Mouse (Mus musculus): Measurements from ENCODE around the gene Nfe2.
"Not testable (repeated sequence)": the region's sequence is repeated elsewhere in the genome, so short reads cannot be mapped to it uniquely, and the experiment has no call there.

Nfe2 gene

DNA sequence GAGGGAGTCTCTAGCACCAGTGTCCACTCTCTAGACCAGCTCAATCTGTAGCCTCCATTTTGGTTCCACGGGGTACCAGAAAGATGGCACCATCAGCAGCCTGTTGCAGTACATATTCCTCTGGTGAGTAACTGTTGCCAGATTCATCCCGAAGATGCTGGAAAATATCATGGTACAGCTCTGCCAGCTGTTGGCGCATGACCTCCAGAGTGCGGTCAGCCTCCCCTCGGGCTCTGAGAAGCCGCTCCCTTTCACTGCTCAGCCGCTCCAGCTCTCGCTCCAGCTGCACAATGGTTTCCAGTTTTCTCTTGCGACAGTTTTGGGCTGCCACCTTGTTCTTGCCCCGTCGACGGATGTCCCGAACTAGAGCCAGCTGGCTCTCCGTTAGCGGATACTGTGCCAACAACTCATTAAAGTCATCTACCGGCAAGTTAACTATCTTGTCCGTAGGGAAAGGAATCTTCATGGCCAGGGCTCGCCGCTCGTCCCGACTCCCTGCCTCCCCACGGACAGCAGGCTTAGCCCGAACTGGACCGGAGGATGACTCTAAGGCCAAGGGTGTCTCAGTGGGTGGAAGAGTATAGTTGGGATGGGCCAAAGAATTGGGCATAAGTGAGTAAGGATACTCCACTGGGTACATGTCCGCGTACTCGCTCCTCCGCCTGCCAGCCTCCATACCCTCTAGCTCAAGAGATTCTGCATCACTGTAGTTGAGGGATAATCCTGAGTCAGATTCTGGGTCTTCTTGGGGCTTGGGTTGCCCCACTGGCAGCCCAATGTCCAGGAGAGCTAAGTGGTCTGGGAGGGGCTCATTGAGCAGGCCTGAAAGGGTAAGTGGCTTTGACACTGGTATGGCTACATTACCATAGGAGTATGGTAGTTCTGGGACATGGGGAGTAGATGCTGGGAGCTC, 9.5 kb downstream of the Nfe2 start:
- DNase-seq: no peak

DNA sequence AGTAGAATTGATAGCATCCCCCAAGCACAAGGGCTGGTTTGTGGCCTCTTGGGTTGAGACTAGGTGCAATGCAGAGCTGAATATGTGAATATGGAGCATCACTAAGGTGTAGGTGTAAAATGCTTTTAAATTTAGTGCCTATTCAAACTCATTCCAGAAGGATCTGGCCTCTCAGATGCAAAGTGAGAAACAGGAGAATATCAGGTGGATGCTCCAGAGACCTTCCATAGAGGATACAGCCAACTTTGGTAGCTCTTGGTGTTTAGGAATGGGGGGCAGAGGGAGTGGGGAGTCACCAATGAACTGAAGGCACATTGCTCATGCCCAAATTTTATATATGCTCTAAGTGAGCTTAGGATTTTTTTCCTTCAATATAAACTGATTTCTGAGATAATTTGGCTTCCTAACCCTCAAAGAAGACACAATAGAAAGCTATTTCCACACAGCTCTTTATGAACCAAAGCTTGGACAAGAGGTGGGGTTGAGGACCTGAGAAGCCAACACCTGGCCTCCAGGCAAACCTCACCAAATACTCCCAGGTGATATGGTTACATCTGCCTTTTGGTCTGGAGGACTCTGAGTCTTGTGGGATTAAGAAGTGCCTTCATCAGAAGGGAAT, 10.3 kb downstream of the Nfe2 start:
- no peak for DNase-seq

DNA sequence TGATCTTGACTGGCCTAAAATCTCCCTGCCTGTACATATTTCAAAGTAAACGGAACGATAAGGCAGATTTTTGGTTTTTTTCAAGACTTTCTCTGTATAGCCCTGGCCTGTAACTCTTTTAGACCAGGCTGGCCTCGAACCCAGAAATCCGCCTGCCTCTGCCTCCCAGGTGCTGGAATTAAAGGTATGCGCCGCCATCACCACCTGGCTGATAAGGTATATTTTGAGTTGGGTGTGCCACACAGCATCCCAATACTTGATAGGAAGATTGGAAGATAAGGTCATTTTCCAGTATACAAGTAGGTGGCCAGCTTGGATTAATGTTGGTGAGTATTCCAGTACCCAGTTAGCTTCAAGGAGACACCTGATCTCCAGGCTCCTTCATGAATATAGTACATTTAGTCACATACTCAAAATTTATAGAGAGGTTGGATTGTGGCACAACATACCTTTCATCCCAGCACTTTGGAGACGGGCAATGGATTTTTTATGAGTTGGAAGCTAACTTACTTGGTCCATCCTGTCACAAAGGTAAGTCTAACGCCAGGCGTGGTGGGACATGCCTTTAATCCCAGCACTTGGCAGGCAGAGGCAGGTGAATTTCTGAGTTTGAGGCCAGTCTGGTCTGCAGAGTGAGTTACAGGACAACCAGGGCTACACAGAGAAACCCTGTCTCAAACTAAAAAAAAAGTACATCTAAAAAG, 11.0 kb downstream of the Nfe2 start:
- DNase-seq: no peak

DNA sequence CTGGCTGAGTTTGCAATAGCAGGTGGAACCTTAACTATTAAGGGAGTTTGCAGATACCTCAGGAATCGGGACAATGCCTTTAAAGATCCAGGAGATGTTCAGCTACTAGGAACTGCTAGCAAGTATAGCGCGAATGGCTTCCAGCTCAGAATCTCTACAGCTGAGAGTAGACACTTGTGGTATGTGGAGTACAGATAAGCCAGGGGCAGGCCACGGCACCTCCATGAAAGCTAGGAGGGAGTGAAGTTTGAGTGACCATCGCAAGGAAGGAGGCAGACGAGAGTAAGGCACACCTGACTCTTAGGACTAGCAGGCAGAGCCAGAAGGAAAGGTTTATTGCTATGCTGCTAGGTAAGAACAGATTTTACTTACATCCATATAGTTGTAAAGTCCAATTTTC, 12.6 kb downstream of the Nfe2 start:
- DNase-seq: no peak

DNA sequence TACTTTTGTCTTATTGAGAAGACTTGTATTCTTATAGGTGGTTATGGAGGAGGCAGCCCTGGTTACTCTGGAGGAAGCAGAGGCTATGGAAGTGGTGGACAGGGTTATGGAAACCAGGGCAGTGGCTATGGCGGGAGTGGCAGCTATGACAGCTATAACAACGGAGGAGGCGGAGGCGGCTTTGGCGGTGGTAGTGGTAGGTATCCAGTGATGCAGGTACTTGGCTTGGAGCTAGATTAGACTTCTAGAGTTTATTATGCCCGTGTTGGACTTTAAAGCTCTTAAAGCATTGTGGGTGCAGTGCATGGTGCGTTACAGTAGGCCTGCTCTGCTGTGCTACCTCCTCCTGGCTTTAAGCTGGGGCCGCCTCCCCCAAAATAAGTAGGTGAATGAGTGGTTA, 15.3 kb downstream of the Nfe2 start:
- DNase-seq: no peak

DNA sequence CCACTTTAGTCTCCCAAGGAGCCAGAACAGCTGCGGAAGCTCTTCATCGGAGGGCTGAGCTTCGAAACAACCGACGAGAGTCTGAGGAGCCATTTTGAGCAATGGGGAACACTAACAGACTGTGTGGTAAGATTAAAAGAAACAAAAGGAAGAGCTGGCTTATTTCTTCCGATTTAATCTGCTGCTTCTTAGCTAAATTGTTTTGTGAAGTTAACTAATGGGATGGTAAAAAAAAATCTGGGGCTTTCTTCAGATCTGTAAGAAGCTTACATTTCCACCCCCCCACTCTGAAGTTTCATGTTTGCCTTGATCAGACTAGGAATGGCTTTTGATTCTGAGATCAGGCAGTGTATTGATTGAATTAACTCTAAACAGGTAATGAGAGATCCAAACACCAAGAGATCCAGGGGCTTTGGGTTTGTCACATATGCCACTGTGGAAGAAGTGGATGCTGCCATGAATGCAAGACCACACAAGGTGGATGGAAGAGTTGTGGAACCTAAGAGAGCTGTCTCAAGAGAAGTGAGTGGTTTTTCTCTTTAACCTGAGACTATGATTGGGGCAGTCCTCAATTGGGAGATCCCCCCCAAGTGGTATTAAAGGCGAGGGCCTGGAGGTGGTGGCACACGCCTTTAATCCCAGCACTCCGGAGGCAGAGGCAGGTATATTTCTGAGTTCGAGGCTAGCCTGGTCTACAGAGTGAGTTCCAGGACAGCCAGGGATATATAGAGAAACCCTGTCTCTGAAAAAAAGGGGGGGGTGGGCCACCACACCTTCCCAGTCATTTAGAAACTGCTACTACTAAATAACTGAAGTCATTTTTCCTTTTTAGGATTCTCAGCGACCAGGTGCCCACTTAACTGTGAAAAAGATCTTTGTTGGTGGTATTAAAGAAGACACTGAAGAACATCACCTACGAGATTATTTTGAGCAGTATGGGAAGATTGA, 16.9 kb downstream of the Nfe2 start:
- DNase-seq: not testable (repeated sequence)

DNA sequence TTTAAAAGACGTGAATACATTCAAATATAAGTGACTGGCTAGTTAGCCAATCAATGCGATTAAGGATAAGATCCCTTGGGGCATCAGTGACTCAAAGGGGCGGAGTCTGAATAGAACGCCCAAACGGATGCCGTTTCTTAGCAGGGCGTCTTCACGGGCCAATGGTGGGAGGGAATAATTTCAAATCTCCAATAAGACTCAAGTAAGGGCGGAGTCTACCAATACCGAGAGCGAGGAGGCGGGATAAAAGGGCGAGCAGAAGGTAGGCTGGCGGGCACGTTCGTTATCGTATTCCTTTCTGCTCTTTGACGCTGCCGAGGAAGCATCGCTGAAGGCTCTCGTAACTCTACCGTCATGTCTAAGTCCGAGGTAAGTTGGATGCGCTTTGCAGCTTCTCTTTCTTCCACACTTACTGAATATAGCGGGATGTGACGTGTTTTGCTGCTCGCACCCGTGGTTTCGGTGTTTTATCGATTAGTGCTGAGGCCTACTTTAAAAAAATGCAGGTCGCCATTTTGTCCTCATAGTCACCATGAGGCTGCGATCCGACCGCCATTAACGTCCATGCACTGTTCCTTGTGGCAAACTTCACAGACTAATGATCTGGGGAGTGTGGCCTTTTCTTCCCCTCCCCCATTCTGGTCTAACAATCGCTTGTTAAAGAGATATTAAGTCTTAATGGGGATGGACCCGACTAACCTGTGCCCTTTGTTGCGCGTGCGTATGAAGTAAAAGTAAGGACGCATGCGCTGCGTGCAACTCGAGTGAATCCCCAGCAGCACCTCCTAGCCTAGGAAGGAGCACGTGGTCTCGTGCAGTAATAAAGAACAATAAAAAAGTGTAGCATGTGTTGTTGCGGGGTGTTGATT, 17.8 kb downstream of the Nfe2 start, which contains the start of gene Hnrnpa1:
Gene Hnrnpa1, plus strand, starts transcription at position 273 of the 869 bp plus-strand sequence.
- peak; percentile 99 for DNase-seq

DNA sequence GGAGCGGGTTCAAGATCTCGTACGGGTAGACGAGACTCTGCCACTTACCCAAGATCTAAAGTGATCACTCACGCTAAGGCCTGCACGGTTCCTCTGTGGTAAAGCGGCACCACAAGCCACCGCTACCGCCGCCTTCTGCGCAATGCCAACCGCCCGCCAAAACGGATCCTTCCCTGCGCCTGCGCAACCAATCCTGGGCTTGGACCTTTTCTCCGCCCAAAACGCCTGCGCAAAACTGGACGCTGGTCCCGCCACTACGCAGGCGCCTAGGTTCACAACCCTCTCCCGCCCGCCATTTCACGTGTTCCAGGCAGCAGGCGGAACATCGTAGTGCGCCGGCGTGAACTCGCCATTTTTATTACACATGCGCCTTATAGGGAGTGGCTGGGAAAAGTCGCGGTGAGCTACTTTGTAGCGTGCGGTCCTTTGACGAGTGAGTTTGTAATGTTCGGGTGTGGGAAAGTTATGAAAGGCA, 18.5 kb downstream of the Nfe2 start, which contains the start of gene Cbx5:
Gene Cbx5, minus strand, starts transcription at position 132 of the 475 bp plus-strand sequence.
- peak; percentile 99 for DNase-seq

DNA sequence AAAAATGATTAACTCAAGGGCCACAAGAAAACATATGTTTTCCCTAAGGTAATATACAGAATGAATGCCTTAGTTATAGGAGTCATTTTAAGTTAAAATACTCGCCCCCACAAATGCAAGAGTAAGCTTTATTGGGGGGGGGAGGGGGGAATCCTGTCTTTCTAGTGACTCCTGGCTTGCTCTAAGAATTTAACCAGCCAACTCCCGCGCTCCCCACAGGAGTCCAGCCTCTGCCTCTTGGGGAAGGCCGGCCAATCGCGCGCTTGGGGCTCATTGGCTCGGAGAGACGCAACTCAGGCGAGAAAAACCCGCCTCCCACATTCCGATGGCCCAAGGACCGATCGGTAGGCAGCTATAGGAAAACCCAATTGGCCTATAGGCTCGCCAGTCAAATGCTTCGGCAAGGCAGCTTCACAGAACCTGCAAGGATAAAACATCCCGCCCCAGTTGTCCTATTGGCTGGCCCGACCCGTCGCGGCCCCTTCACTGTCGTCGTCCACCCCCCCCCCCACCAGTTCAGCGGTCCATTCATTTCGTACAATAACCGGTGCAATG, 19.0 kb downstream of the Nfe2 start:
- peak; percentile 95 for DNase-seq

DNA sequence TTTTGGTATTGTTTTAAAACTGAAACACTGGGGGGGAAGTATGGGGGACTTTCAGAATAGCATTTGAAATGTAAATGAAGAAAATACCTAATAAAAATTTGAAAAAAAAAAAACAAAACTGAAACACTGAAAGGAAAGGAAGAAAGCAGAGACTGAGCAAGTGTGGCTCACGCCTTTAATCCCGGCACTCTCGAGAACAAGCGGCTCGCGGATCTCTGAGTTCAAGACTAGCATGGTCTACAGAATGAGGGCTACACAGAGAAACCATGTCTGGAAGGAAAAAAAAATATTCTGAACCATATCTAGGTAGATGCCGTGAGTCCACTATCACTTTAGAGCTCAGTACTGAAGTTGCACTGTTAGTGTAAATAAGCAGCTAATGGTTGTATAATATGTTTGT, 20.9 kb downstream of the Nfe2 start:
- DNase-seq: no peak

DNA sequence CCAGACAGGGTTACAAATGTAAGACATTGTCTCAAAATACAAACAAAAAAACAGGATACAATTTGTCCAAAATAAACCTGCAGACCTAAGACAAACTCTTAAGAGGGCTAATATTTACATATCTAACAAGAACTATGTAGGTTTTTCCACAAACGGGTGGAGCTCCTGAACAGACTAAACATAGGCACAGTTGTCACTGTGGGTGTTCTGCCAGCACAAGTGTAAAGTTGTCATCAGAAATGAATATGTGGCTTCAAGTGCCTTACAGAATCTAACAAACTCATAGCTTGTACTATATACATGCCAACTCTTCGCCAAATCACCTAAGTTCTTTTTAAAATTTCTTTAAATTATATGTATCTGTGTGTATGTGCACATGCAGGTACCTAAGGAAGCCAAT, 25.1 kb downstream of the Nfe2 start:
- no peak for DNase-seq

DNA sequence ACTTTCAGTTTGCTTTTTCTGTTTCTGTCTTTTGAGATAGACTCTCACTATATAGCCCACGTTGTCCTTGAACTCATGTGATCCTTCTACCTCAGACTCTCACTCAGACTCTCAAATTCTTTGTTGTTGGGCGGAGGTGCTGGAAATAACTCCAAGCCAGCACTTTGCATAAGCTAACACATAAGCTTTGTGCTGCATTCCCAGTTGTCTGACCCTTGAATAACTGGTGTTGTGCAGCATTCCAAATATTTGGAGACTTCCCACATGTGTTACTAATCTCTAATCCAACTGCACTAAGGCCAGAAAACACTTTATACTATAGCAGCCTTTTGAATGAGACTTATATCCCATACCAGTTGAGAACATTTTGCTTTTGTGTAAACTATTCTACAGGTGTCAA, 29.3 kb downstream of the Nfe2 start:
- no peak for DNase-seq

DNA sequence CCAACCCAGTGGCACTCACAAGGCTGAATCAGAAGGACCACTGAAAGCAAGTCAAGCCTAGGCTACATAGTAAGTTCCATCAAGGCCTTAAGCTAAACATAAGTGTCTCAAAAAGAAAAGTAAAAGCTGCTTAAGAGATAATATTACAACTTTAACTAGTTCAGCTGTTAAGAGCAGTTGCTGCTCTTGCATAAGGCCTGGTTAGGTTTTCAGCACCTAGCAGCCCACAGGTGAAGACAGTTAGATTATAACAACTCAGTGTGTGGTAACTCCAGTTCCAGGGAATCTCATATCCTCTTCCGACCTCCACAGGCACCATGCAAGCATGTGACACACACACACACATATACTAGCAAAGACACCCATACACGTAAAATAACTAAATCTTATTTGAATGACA, 30.6 kb downstream of the Nfe2 start:
- no peak for DNase-seq

DNA sequence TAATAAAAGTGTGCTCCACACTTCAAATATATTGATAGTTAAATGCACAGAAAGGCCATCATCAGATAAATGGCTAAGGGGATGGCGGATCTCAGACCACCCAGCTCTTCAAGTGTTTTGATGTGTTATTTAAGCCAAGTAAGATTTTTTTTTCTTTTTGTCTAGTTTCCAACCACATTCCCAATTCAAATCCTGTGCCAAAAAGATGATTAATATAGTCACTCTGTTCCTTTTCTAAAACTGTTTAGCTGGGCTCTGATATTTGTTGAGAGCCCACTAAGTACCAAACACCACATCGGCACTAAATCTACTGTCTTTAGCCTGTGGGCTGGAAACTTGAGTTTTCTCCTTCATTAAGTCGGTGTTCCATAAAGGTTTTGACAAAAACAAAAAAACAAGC, 31.2 kb downstream of the Nfe2 start:
- no peak for DNase-seq

DNA sequence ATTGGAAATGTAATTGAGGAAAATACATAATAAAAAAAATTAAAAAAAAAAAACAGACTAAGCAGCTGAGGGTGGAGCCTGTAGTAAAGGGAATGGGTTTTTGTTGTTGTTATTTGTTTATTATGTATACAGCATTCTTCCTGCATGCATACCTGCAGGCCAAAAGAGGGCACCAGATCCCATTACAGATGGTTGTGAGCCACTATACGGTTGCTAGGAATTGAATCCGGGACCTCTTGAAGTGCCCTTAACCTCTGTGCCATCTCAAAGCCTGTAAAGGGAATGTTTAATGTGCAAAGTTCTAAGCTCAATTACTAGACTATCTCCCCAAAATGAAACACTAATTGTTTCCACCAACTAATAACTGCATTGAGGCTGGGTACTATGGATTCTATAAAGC, 34.0 kb downstream of the Nfe2 start:
- no peak for DNase-seq

DNA sequence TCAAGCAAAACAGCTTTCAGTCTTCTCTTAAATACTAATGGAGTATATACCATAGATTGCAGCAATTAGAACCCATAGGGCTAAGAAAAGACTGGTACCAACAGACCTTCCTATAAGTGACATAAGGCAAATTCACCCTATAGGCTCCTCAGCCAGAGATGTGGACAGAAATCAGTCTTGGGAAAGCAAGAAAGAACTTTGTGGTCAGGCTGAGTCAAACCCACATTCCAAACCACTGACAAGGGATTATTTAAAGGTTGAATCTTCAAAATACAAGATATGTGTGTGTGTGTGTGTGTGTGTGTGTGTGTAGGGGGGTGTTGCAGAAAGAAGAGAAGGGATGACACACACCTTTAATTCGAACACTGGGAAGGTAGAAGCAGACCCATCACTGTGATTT, 36.8 kb downstream of the Nfe2 start:
- no peak for DNase-seq

DNA sequence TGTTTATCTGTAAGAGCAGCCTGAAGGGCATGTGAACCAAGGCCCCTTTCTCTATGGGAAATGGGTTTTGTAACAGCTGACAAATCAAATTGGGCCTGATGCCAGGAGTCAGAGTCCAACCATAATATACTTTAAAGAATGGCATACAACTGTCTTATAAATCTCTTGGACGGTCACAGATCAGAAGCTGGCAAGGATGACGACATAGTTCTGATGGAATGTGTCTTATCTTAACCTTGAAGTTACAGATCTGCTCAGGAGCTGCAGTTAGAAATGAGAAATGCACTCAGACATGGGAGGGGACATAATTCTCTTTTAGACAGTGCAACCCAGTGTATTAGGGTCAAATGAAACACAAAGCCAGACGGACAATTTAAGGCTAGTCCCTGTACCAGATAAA, 37.4 kb downstream of the Nfe2 start:
- no peak for DNase-seq

DNA sequence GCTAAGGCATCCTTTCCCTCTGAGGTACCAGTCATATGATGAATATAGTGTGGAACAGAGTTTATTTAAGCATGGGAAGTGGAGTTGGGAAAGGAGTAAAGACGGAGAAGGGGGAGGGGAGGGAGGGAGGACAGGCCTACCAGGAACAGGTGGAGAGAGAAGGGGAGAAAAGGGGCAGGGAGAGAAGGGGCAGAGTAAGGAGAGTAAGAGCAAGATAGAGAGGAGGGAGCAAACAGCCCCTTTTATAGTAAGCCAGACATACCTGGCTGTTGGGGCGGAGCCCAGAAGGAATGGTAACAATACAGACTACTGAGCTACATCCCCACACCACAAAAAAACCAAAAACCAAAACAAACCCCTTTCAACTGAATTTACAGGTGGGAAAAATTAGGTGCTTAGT, 42.2 kb downstream of the Nfe2 start:
- DNase-seq: no peak

DNA sequence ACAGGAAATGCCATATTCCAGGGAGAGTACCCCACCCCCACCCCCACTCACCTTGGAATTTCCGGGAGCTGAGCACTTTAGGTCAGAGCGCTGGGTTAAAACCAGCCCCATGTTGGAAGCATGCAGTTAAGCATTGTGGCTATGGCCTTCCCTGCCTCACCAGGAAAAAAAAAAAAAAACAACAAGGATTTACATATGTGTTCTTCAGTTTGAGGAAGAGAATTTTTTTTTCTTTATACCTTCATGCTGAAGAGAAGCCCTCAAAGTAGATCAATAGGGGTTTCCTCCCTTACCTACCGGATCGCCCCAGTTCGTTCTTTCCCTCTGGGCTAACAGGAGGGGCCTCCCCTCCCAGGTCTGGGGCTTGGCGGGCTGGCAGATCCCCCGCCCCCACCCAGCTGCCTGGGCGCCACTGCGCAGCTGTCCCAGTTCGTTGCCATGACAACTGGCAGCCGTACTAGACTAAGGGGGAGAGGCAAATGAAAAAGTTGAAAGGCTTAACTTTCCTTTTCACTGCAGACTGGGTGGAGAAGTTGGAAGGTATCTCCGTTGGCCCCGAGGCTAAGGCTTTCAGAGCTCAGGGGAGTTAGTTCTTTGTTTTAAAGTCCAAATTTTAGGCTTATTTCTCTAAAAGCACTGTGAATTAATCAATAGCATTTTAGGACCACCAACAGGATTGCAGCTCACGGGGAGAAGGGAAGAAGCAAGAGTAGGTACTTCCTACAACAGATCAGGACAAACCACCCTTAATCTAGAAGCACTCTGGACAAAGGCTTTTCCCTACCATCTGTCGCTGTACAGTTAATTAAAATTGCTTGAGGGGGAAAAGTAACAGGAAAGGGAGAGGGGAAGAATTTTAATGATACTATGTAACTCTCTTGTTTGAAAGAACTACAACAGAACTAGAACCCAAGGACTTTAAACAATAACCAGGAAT, 43.0 kb downstream of the Nfe2 start:
- peak; percentile 87 for DNase-seq

DNA sequence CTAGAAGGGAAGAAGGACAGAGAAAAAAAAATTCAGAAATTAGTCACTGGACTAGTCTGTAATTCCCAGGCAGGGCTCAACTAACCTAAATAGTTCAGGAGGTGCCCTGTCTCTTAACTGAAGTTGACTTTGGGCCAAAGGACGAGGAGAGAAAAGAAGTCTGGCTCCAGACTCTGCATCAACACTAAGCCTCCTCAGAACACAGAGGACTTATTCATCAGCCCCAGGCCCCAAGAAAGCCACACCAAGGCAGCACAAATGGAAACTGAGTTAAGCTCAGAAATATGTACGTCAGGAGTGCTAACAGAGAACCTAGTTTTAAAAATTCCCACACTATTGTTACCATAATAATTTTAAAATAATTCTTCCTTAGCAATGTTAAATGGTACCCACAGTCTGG, 44.1 kb downstream of the Nfe2 start:
- DNase-seq: no peak
